Mouse (Mus musculus) liver, embryonic 14.5 days (tissue): ENCODE measurements at regions not wholly inside any gene's neighbourhood (a gene's known extent, or its start where the extent isn't known, plus 50 kb on each side); places are given as distances from the start of the nearest gene placed in this dataset.
A peak's percentile ranks its signal among the peaks of the same experiment; 100 is the strongest.

Experiments
- ATAC-seq: fragments of 200-750 bp; cut with Nextera tagmentation; 2 replicates; pipeline ENCODE4 v1.8.0; 2017; ENCODE audit warnings: moderate number of reproducible peaks, mild to moderate bottlenecking, moderate library complexity; ENCODE audit not compliant: insufficient read depth
- DNase-seq, 3 experiments: peaks; one replicate each; pipeline ENCODE4 v3.0.0-alpha.2; 2012 to 2013; ENCODE audit warnings: low read depth in 3 of 3, low spot score in 3 of 3
- H3K27ac ChIP-seq: fragments of 300-500 bp; sonication (generic); 2 replicates; pipeline ENCODE4 v1.5.1; 2014; ENCODE audit warnings: moderate library complexity, mild to moderate bottlenecking, control low read depth, inconsistent platforms
- H3K27me3 ChIP-seq: fragments of 300-500 bp; sonication (generic); 2 replicates; pipeline ENCODE4 v1.6.1; 2014; ENCODE audit warnings: mild to moderate bottlenecking, low read length, moderate library complexity; ENCODE audit not compliant: control insufficient read depth, insufficient read depth
- H3K36me3 ChIP-seq: fragments of 300-500 bp; sonication (generic); replicated peaks from 2 replicates; pipeline ENCODE4 v1.6.1; 2014; ENCODE audit warnings: low read depth; ENCODE audit not compliant: control insufficient read depth, insufficient read depth
- H3K4me1 ChIP-seq, 2 experiments: fragments of 200-500 bp in 1 of 2; fragments of 300-500 bp in 1 of 2; sonication (generic) in 1 of 2; replicated peaks; 2 replicates each; pipeline ENCODE4 v1.6.1; 2012 to 2014; ENCODE audit warnings: antibody characterized with exemption in 1 of 2, inconsistent platforms in 1 of 2, low read length in 1 of 2; ENCODE audit not compliant: control insufficient read depth in 2 of 2, insufficient read depth in 2 of 2
- H3K4me2 ChIP-seq: fragments of 300-500 bp; sonication (generic); 2 replicates; pipeline ENCODE4 v1.6.1; 2014; ENCODE audit warnings: low read depth, mild to moderate bottlenecking, control low read depth, moderate library complexity
- H3K4me3 ChIP-seq, 2 experiments: fragments of 200-500 bp in 1 of 2; fragments of 300-500 bp in 1 of 2; sonication (generic) in 1 of 2; 2 replicates each; pipeline ENCODE4 v1.5.1; 2012 to 2014; ENCODE audit warnings: low read depth in 2 of 2, low read length in 2 of 2, mild to moderate bottlenecking in 2 of 2, control low read depth in 1 of 2, inconsistent platforms in 1 of 2, moderate library complexity in 1 of 2; ENCODE audit not compliant: insufficient read depth in 1 of 2
- H3K9ac ChIP-seq: fragments of 300-500 bp; sonication (generic); replicated peaks from 2 replicates; pipeline ENCODE4 v1.6.1; 2014; ENCODE audit warnings: mild to moderate bottlenecking, control low read depth, moderate library complexity
- H3K9me3 ChIP-seq: fragments of 300-500 bp; sonication (generic); 2 replicates; pipeline ENCODE4 v1.6.1; 2016; ENCODE audit warnings: low read length, mixed read lengths; ENCODE audit not compliant: control insufficient read depth
- CTCF ChIP-seq: IDR thresholded peaks from 2 replicates; pipeline ENCODE4 v1.5.1; 2016; ENCODE audit warnings: antibody characterized with exemption, low read depth, control low read depth
- EP300 ChIP-seq: IDR thresholded peaks from 2 replicates; pipeline ENCODE4 v1.6.1; 2016; ENCODE audit warnings: antibody characterized with exemption, low read depth
- WGBS: fragments of 180-500 bp; shearing (Covaris S2); extraction: QIAGEN DNeasy Blood & Tissue Kit; methylation state at CpG from one replicate; pipeline ENCODE4 v1.1.7; 2014; ENCODE audit not compliant: insufficient replicate concordance; 5-methylcytosine and 5-hydroxymethylcytosine counted together

DNA sequence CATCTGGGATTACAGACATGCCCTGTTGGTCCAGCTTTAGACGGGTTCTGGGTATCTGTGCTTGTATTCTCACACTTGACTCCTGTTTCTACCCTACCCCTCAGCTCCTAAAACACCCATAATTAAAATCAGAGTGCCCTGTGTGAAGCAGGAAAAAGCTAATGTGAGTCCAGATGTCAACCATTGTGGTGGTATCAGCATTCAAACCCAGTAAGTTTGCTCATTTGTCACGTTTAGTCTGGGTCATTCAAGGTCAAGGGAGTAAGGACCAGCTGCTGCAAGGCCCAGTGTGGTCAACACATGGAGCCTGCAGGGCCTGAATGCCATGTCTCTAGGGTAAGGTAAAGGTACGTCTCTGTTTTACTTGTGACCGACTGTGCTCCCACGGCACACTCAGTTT lies 188.9 kb downstream of the Uaca start:
- H3K9ac ChIP-seq = no peak overlapping the region
- no peak overlapping the region for H3K4me2 ChIP-seq
- WGBS = 55% methylated on average over 5 of the region's 5 CpGs
- no peak overlapping the region for H3K4me3 ChIP-seq
- no peak for TF ChIP-seq EP300
- no peak for TF ChIP-seq CTCF
- no peaks in the 10 kb centered on the region for H3K27me3 ChIP-seq
- H3K36me3 ChIP-seq = no peaks in the 10 kb centered on the region
- DNase-seq (no peak), ATAC-seq (no peak)
- H3K27ac ChIP-seq = no peak overlapping the region
- no peaks in the 10 kb centered on the region for H3K4me1 ChIP-seq
- H3K9me3 ChIP-seq = no peaks in the 10 kb centered on the region

DNA sequence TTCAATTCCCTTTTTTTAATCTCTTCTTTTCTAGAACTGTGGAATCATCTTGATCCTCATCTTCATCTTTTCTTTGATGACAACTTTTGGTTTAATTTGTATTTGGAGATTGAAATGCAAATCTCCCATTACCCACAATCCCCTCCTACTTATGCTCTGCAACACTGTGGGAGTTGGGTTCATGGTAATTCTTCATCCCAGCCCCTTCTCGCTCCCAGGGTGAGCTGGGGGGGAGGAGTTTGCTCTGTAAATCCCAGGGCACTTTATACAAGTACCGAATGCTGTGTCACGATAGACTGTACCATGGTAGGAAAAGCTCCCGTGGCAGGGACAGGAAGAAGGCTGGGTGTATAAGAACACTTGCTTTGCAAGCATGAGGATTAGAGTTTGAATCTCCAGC lies 193.8 kb downstream of the Uaca start:
- H3K36me3 ChIP-seq = no peaks in the 10 kb centered on the region
- DNase-seq = no peak
- no peaks in the 10 kb centered on the region for H3K9me3 ChIP-seq
- H3K4me3 ChIP-seq = no peak overlapping the region
- H3K27ac ChIP-seq = no peak overlapping the region
- 56% methylated on average over 4 of the region's 4 CpGs for WGBS
- no peak for TF ChIP-seq EP300
- TF ChIP-seq CTCF = no peak
- 0 out of 4 replicates have a peak, but pooled peaks cover 0 to 1% of the 10 kb centered on the region in 2 experiments for H3K4me1 ChIP-seq
- no peak overlapping the region for H3K4me2 ChIP-seq
- ATAC-seq = no peak
- no peaks in the 10 kb centered on the region for H3K27me3 ChIP-seq
- H3K9ac ChIP-seq = no peak overlapping the region

DNA sequence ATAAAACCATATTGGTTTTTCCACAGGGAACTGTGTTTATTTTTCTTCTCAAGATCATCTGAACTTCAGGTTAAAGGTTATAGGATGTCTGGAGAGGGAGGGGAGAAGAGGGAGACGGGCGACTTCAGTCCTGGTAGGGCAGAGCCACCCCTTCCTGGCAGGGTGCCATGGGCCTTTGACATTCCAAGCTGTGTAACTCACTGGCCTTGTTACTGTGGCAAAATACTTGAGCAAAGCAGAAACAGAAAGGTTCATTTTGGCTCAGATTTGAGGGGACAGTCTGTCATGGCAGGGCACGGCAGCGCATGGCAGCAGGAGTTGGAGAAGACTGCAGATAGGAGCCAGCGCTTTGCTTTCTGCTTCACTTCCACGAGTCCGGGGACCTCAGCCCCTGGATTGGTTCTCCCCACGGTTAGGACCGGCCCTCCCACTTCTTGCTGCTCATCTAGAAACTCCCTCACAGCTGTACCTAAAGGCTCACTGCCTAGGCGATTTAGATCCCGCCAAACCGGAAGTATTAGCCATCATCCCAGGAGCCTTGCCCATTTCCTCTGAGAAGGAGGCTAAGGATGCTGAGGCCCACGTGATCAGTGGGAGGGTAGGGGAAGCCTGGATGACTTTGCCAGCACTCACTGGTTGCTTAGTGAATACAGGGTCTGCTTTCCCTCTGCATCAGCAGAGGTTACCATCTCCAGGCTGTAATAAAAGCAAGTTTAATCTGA lies 195.5 kb downstream of the Uaca start:
- 48% methylated on average over 13 of the region's 13 CpGs for WGBS
- Histone ChIP-seq H3K27me3 (no peaks in the 10 kb centered on the region), H3K36me3 (no peaks in the 10 kb centered on the region), H3K4me2 (no peak overlapping the region), H3K4me3 (no peak overlapping the region), H3K4me1 (0 out of 4 replicates have a peak, but pooled peaks cover 0 to 1% of the 10 kb centered on the region in 2 experiments), H3K27ac (no peak overlapping the region), H3K9ac (no peak overlapping the region), H3K9me3 (no peaks in the 10 kb centered on the region)
- DNase-seq (no peak), ATAC-seq (no peak)
- TF ChIP-seq CTCF (no peak), EP300 (no peak)

DNA sequence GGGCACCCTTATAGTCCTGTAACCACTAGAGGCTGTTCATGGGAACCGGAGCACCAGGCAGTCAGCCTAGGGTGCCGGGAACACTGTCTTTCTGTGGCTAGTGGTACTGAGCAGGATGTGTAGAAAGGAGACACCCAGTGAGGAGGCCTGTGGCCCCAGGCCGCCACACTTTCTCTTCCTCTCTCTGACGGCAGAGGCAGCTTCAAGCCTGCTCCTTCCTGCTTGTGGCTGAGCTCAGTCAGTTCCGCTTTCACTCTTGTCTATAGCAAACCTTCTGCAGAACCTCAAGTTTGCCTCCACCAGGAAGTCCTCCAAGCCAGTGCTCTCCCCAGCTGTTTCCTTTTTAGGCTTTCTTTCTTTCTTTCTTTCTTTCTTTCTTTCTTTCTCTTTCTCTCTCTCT lies 197.2 kb downstream of the Uaca start:
- no peaks in the 10 kb centered on the region for H3K27me3 ChIP-seq
- no peaks in the 10 kb centered on the region for H3K36me3 ChIP-seq
- H3K4me1 ChIP-seq = 0 out of 4 replicates have a peak, but pooled peaks cover 0 to 3% of the 10 kb centered on the region in 2 experiments
- ATAC-seq (no peak), DNase-seq (no peak)
- no peaks in the 10 kb centered on the region for H3K9me3 ChIP-seq
- H3K4me3 ChIP-seq = no peak overlapping the region
- TF ChIP-seq CTCF (no peak), EP300 (0 out of 2 replicates have a peak, but pooled peaks have one; percentile 5)
- WGBS = 30% methylated on average over 5 of the region's 5 CpGs
- no peak overlapping the region for H3K9ac ChIP-seq
- H3K27ac ChIP-seq = no peak overlapping the region
- no peak overlapping the region for H3K4me2 ChIP-seq

DNA sequence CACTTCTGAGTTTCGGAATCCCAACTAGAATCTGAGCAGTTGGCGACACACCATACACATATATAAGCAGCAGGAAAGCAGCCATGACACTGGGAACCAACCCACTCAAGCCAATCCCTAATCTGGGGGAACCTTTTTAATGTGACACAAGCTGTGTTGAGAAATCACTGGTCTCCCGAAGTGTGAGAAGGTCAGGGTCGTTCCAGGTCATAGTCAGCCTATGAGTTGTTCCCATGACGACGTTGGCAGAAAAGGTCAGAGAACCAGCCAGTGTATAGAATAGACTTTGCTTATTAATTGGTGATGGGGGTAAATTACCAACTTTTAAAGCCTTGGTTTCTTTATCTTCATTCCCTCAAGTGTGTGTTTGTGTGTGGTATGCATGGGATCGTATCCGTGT lies 199.3 kb downstream of the Uaca start:
- ATAC-seq (no peak), DNase-seq (no peak)
- no peaks in the 10 kb centered on the region for H3K9me3 ChIP-seq
- no peak overlapping the region for H3K9ac ChIP-seq
- H3K4me3 ChIP-seq = no peak overlapping the region
- TF ChIP-seq CTCF (no peak), EP300 (no peak)
- no peaks in the 10 kb centered on the region for H3K36me3 ChIP-seq
- no peaks in the 10 kb centered on the region for H3K27me3 ChIP-seq
- H3K4me2 ChIP-seq = no peak overlapping the region
- H3K27ac ChIP-seq = no peak overlapping the region
- 62% methylated on average over 8 of the region's 8 CpGs for WGBS
- H3K4me1 ChIP-seq = 0 out of 4 replicates have a peak, but pooled peaks cover 0 to 3% of the 10 kb centered on the region in 2 experiments
